Mouse (Mus musculus): ENCODE results near the gene Tsg101.

DNA sequence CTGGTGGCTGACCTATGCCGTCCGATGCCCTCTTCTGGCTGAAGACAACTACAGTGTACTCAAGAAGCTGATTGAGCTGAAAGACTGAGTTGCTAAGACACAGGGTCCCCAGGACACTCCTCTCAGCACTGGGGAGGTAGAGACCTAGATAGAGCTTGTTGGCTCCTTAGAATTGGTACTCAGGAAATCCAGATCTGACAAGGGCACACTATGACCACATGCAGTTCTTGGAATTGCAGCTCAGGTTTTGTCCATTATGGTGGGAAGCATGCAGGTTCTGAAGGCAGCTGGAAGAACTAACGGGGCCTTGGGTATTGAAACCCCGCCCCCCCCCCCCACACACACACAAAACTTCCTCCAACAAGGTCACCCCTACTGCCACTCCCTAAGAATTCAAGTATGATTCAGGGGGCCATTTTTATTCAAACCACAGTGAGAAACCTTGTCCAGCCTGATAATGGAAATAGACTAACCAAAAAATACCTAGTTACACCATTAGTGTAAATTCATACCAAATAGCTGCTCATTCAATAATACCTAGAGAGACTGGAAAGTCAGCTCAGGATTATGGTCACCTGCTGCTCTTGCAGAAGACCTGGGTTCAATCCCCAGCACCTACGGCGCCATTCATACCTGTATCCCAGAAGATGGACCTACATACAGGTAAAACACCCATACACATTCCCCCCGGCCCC is 63.8 kb downstream of the Tsg101 start:
- TF ChIP-seq MYOG (IDR thresholded peaks at IDR 0.05; ENCODE audit: control insufficient read depth, extremely low read depth, insufficient read length): no peak
- TF ChIP-seq MAX (IDR thresholded peaks at IDR 0.05): no peak
- no peak for TF ChIP-seq CTCF (IDR thresholded peaks at IDR 0.05; ENCODE audit: control insufficient read depth, insufficient read depth, insufficient read length)
- no peak for TF ChIP-seq CEBPB (IDR thresholded peaks at IDR 0.05; ENCODE audit: low read depth)
